Mouse (Mus musculus): ENCODE results near the gene Gsto1.
A peak's percentile ranks its signal among the peaks of the same experiment; 100 is the strongest.
"Not testable (repeated sequence)": the region's sequence is repeated elsewhere in the genome, so short reads cannot be mapped to it uniquely, and the experiment has no call there.

Gsto1 gene

GRCm38 (mm10) chr19:47854796-47855783, at the start of gene Gsto1:
TSS of gene Gsto1 (plus strand) at chr19:47854970.
- DNase-seq: peak; percentile 93 to 96

- no peak for DNase-seq
These were observed 42.7 kb upstream of the Gsto1 start for GRCm38 (mm10) chr19:47812091-47812490.

GRCm38 (mm10) chr19:47814721-47815120, 40.0 kb upstream of the Gsto1 start:
- no peak for DNase-seq

GRCm38 (mm10) chr19:47817692-47818091, 37.1 kb upstream of the Gsto1 start:
- no peak for DNase-seq

GRCm38 (mm10) chr19:47820832-47821493, 33.8 kb upstream of the Gsto1 start:
- DNase-seq: peak; percentile 55 to 74

- DNase-seq: no peak
These were observed 33.3 kb upstream of the Gsto1 start for GRCm38 (mm10) chr19:47821494-47821872.

GRCm38 (mm10) chr19:47822143-47822796, 32.5 kb upstream of the Gsto1 start:
- DNase-seq: peak; percentile 31 to 38

GRCm38 (mm10) chr19:47824026-47824425, 30.7 kb upstream of the Gsto1 start:
- no peak for DNase-seq

GRCm38 (mm10) chr19:47829913-47830450, 24.8 kb upstream of the Gsto1 start:
- DNase-seq: no peak

- DNase-seq: no peak
These were observed 23.7 kb upstream of the Gsto1 start for GRCm38 (mm10) chr19:47831111-47831510.

GRCm38 (mm10) chr19:47832316-47832715, 22.5 kb upstream of the Gsto1 start:
- DNase-seq: no peak

GRCm38 (mm10) chr19:47834614-47835013, 20.2 kb upstream of the Gsto1 start:
- DNase-seq: no peak

- no peak for DNase-seq
These were observed 19.0 kb upstream of the Gsto1 start for GRCm38 (mm10) chr19:47835776-47836175.

GRCm38 (mm10) chr19:47836701-47837526, 17.9 kb upstream of the Gsto1 start:
- DNase-seq: peak; percentile 30 to 61

GRCm38 (mm10) chr19:47837527-47837901, 17.3 kb upstream of the Gsto1 start:
- no peak for DNase-seq

- DNase-seq: not testable (repeated sequence)
These were observed 13.5 kb upstream of the Gsto1 start for GRCm38 (mm10) chr19:47841234-47841633.

GRCm38 (mm10) chr19:47849735-47850134, 5.0 kb upstream of the Gsto1 start:
- DNase-seq: no peak

GRCm38 (mm10) chr19:47852131-47852530, 2.6 kb upstream of the Gsto1 start:
- not testable (repeated sequence) for DNase-seq

GRCm38 (mm10) chr19:47853053-47853452, 1.7 kb upstream of the Gsto1 start:
- DNase-seq: no peak

GRCm38 (mm10) chr19:47853951-47854795, 597 bp upstream of the Gsto1 start:
- DNase-seq: no peak

All from kidney, postnatal 36 days (tissue).